Mouse (Mus musculus): ENCODE results near the gene Odf3l2. TPM values are rescaled to one million over a fixed set of nuclear protein-coding genes. Genes with fewer than 3 reads are reported as not detected.

Gene Odf3l2
- total RNA-seq, 2 experiments from 2014 or later = 0.39 to 0.62 TPM

GRCm38 (mm10) chr10:79631432-79631831, 14.1 kb downstream of the Odf3l2 start:
- DNase-seq (ENCODE audit: low spot score in 2 of 2) = peak; percentile 72 to 74

DNA sequence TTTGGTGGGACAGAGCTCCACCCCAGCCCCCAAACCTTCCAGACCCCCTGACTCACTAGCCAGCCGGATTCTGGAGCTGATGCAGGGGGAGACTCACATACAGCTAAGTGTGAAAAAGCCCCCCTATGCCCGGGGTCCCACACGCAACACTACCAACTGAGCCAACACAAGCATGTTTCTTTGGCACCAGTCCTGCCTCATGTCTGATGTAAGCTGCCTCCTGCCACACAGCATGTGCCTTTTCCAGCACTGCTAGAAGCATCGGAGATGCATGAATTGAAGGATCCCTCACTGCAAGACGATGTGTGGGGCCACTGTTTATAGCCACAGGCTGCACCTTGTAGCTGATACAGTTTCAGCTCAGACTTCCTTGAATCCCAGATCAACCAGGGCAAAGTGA, 17.2 kb downstream of the Odf3l2 start:
- DNase-seq (ENCODE audit: low spot score in 2 of 2) = peak in 1 of 2 experiments; percentile 53

GRCm38 (mm10) chr10:79626156-79626555, 19.4 kb downstream of the Odf3l2 start:
- DNase-seq (ENCODE audit: low spot score in 2 of 2) = peak in 1 of 2 experiments; percentile 20

GRCm38 (mm10) chr10:79625398-79625797, 20.1 kb downstream of the Odf3l2 start:
- DNase-seq (ENCODE audit: low spot score in 2 of 2) = no peak

GRCm38 (mm10) chr10:79623950-79624349, 21.6 kb downstream of the Odf3l2 start:
- DNase-seq (ENCODE audit: low spot score in 2 of 2) = peak in 1 of 2 experiments; percentile 20

DNA sequence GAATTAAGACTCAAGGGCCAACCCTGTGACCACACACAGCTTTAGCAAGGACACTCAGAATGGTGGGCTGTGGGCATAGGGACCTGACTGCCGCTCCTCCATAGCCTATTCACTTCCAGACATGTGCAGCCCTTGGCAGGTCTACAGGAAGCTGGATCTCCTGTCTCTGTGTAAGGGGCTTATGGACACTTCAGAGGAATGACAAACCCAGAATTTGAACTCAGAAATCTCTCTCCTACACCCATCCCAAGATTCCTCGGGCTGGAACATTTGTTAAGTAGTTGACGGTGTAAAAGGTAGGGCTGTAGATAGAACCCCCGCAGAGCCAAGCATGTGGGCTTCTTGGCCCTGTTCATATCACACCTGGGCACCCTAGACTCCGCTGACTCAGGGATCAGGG, 29.2 kb downstream of the Odf3l2 start:
- DNase-seq (ENCODE audit: low spot score in 2 of 2) = no peak

- peak in 1 of 2 experiments; percentile 44 for DNase-seq (ENCODE audit: low spot score in 2 of 2)
Measured at GRCm38 (mm10) chr10:79615860-79616259, 29.7 kb downstream of the Odf3l2 start.

- no peak for DNase-seq (ENCODE audit: low spot score in 2 of 2)
Measured at GRCm38 (mm10) chr10:79614305-79614643, 31.3 kb downstream of the Odf3l2 start.

DNA sequence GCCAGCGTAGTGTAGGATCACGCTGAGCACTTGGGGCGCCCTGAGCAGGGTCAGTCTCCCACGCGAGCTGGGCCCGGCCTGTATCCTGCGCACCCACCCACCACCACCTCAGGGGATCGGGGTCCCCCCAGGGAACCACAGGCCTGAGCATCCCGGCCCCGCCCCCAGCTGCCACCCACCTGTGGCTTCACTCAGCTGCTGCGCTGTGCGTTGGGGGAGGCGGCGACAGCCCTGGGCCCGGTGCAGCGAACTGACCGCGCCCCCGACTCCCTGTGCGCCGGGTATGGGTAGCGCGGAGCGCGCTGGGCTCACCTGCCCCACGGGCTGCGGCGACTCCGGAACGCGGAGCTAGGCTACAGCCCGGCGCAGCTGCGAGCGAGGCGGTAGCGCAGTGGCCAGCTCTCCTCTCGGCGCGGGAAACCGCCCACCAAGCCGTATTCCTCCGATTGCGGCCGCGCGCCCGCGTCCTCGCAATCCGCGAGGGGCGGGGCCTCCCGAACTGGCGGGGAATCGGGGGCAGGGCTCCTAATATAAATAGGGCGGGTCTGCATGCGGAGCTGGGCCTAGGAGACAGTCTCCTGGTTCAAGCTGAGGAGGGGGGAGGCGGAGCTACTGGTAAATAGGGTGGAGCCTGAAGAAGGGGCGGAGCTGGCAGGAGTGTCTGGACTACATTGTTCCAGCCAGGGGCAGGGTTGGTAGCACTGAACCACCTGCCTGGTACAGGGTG, 31.8 kb downstream of the Odf3l2 start, which contains the start of gene C2cd4c:
Gene C2cd4c, minus strand, starts transcription at position 448 of the 727 bp plus-strand sequence.
- peak; percentile 58 to 76 for DNase-seq (ENCODE audit: low spot score in 2 of 2)

DNA sequence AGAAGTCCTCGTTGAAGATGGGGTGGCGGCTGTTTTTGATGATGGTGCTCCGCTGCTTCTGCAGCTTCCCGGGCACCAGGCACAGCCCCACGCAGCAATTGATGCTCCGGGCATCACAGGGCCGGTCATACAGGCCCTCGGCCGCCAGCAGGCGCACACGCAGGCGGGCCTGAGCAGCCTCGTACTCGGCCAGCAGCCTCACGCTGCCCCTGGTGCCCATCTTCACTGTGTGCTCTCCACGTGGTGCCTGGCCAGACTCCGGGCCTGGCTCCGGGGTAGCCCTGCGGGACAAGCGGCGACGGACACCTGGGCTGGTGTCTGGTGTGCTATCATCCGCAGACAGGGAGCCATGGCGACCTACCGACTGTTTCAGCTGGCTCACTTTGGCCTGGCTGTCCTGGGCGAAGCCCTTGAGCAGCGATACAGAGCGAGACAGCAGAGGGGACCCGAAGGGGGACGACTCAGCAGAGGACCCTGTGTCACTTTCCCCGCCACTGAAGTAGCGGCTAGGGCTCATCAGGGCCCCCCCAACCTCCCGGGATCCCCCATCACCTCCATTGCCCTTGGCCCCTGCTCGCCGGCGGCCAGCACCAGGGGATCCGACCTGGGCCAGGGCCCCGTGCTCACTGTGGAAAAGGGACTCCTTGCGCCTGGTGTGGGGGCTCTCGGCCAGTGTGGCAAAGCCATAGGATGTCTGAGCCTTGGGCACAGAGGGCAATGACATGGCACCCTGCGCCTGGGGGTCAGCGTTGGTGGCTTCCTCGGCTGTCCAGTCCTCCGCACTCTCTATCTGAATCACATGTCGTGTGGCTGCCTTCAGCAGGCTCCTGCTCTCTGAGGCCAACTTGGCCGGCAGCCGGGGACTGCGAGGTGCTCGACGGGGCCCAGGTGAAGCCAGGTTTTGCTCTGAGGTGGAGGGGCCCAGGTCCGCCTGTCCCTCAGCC, 33.1 kb downstream of the Odf3l2 start:
- peak in 1 of 2 experiments; percentile 37 for DNase-seq (ENCODE audit: low spot score in 2 of 2)

- peak in 1 of 2 experiments; percentile 11 for DNase-seq (ENCODE audit: low spot score in 2 of 2)
Measured at GRCm38 (mm10) chr10:79611296-79611695, 34.2 kb downstream of the Odf3l2 start.

DNA sequence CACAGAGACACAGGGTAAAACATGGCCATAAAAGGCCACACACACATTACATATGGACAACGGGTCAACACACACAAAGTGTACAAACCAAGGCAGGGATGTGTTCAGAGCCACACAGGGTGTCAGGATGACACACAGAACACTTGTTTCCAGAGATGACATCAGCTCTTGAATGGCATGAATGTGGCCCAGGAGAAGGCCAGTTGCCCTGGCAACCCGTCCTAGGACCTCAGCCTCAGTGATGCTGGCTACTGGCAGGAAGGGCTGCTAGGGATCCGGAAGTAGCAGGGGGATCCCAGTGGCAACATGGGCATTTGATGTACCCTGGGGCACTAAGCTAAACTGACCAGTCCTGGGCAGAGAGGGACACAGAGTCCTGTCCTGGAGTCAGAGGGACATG, 36.3 kb downstream of the Odf3l2 start:
- DNase-seq (ENCODE audit: low spot score in 2 of 2) = peak in 1 of 2 experiments; percentile 13

DNA sequence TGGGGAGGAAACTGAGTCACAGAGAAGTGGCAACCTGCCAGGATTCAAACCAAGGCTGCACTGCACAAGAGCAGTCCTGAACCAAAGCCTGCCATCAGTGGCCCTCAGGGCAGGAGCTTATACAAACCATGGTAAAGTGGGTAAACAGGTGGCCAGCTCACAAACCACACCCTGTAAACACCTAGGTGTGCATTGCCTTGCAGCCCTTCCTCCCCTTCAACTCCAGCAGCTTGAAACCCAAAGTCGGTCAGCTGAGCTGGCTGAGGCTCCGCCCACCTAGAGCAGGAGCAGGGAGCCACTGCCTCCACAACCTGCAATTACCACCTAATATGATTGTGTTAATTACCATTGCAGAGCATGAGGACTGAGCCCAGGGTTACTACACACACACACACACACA, 37.6 kb downstream of the Odf3l2 start:
- no peak for DNase-seq (ENCODE audit: low spot score in 2 of 2)

DNA sequence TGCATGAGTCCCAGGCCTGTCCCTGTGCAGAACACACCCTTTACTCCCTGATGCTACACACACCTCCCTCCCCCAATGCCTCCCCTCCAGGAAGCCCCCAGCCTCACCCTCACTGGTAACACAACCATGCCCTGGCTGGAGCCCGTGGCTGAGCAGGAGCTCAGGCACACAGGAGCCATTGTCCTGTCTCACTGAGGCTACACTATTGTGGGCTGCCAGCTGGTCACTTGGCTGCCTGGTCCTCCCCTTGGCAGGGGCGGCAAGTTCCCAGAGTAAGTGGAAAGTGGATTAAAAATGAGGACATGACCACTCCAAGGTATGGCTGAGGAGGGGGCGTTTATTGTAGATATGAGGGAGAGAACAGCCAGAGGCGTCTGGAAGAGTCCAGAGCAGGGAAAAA, 39.0 kb downstream of the Odf3l2 start:
- DNase-seq (ENCODE audit: low spot score in 2 of 2) = peak in 1 of 2 experiments; percentile 31

DNA sequence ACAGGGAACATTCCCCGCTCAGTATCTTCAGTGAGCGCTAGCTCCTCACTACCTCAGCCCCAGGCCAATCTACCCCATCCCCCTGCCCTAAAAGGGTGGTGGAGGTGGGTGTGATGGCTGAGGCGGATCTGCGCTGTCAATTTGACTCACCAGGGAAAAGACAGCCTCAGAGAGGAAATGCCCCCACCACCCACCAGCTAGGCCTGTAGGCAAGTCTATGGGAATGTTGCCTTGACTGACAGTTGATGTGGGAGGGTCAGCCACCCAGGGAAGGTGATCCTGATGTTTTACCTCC, 47.7 kb downstream of the Odf3l2 start:
- no peak for DNase-seq (ENCODE audit: low spot score in 2 of 2)

DNA sequence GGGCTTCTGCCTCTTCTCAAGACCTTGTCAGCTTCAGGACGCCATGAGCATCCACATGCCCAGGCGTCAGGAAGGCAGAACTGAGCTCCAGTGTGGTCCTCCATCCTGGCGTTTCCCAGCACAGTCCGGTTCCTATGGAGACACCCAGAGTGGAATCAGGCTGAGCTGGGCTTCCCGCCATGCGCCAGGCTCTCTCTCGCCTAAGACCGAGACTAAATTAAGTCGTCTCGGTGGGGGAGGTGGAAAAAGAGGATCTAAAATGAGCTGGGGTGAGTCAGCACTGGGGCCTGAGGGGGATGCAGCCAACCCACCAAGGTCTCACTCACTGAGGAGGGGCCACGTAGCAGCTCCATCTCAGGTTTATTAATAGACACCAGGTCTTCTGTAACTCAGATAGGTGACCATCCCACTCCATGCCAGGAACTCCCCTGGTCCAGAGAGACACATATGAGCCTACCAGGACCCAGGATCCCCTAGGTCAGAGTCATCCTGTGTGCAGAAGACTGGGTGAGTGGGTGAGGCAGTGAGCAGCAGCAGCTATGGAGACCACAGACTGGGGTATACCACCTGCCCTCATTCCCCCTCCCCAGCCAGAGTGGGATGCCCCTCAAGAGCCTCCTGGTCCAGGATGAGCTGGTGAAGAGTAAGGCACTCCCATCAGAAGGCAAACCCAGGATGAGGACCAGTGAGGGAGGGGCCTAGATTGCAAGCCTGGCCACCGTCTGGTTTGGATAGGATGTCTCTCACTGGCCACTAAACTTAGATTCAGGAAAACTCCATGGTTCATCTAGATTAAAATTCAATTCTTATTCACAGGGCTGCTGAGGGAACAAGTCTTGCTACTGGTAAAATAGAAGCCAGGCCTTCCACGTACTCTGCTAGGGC, 48.2 kb downstream of the Odf3l2 start:
- peak in 1 of 2 experiments; percentile 63 for DNase-seq (ENCODE audit: low spot score in 2 of 2)

- no peak for DNase-seq (ENCODE audit: low spot score in 2 of 2)
Measured at GRCm38 (mm10) chr10:79595590-79595929, 50.0 kb downstream of the Odf3l2 start.

GRCm38 (mm10) chr10:79594872-79595589, 50.5 kb downstream of the Odf3l2 start:
- DNase-seq (ENCODE audit: low spot score in 2 of 2) = peak; percentile 60 to 68

DNA sequence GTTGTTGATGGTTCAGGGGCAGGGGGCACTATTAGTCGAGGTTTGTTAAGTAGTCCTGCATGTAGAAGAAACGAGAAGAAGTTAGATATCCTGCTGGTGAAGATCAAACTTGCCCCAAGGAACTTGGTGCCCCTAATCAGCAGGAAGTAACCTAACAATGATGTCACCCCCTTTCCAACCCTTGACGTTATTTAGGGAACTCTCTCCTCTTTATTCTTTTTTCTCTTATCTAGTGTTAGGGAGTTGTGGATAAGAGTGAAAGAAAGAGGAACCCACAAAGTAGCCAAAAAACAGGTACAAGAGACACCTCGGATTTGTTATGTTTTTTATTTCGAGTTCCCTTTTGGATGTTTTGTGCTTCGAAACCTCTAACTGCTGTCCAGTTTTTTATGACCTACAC, 51.4 kb downstream of the Odf3l2 start:
- no peak for DNase-seq (ENCODE audit: low spot score in 2 of 2)

DNA sequence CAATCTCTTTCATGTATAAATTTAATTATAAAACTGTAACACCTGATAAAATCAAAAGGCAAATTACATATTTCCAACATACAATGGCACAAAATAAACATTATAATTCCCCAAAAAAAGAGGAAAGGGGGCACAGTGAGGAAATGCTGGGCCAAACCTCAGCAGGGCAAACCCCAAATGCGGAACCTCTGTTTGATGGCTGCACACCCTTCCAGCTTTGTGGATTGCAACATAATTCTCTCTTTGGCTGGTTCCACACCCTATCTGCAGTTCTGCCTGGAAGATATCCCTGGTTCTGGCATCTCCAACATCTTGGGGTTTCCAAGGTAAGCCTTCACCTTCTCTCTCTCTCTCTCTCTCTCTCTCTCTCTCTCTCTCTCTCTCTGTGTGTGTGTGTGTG, 54.8 kb downstream of the Odf3l2 start:
- no peak for DNase-seq (ENCODE audit: low spot score in 2 of 2)
